Mouse (Mus musculus): ENCODE measurements at regions not wholly inside any gene's neighbourhood (a gene's known extent, or its start where the extent isn't known, plus 50 kb on each side); places are given as distances from the start of the nearest gene placed in this dataset.

DNA sequence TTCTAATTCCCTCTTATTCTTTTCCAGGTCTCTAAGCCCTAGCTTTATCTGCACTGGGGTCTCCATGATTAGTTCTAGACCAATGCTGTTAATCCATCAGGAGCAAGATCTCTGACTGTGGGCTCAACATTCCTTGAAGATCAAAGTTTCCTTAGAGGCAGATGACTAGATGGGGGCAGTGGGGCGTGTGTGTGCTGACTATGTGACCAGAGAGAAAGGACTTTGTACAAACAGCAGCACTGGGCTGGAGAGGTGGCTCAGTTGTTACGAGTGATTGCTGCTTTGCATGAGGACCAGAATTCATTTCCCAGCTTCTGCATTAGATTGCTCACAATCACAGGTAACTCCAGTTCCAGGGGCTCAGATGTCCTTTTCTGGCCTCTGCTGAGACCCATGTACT, 250.1 kb upstream of the Zfp930 start:
- TF ChIP-seq CTCF (IDR thresholded peaks at IDR 0.05; ENCODE audit: insufficient read depth, low read length): no peak
- TF ChIP-seq POLR2A (IDR thresholded peaks at IDR 0.05; ENCODE audit: borderline replicate concordance, extremely low read depth, low read depth, low read length): no peak

Data from lung, adult 2 months (tissue).